Mouse (Mus musculus) midbrain, embryonic 14.5 days (tissue): ENCODE data around the gene Slc9a6. TPM values are rescaled to one million over a fixed set of nuclear protein-coding genes. Genes with fewer than 3 reads are reported as not detected.

ENCODE experiments used
- ATAC-seq: fragments of 200-750 bp; cut with Nextera tagmentation; 2 replicates; pipeline ENCODE4 v1.8.0; 2017; ENCODE audit warnings: moderate number of reproducible peaks, moderate library complexity; ENCODE audit not compliant: low FRiP score, low TSS enrichment
- DNase-seq: peaks from one replicate; pipeline ENCODE4 v3.0.0-alpha.2; 2015
- H3K27ac ChIP-seq: fragments of 300-500 bp; sonication (generic); replicated peaks from 2 replicates; pipeline ENCODE4 v1.5.1; 2014; ENCODE audit warnings: mild to moderate bottlenecking, low read depth, low read length, moderate library complexity
- H3K27me3 ChIP-seq: fragments of 300-500 bp; sonication (generic); 2 replicates; pipeline ENCODE4 v1.6.1; 2014; ENCODE audit warnings: low read length, control low read depth, mixed read lengths; ENCODE audit not compliant: control insufficient read depth, insufficient read depth
- H3K36me3 ChIP-seq: fragments of 300-500 bp; sonication (generic); 2 replicates; pipeline ENCODE4 v1.6.1; 2014; ENCODE audit warnings: low read length, control low read depth; ENCODE audit not compliant: control insufficient read depth, insufficient read depth
- H3K4me1 ChIP-seq: fragments of 300-500 bp; sonication (generic); 2 replicates; pipeline ENCODE4 v1.6.1; 2014; ENCODE audit warnings: mild to moderate bottlenecking, antibody characterized with exemption, low read length, control low read depth; ENCODE audit not compliant: control insufficient read depth, insufficient read depth
- H3K4me2 ChIP-seq: fragments of 300-500 bp; sonication (generic); 2 replicates; pipeline ENCODE4 v1.6.1; 2014; ENCODE audit warnings: mild to moderate bottlenecking, low read length, moderate library complexity
- H3K4me3 ChIP-seq: fragments of 300-500 bp; sonication (generic); replicated peaks from 2 replicates; pipeline ENCODE4 v1.5.1; 2014; ENCODE audit warnings: low read depth, low read length
- H3K9ac ChIP-seq: fragments of 300-500 bp; sonication (generic); replicated peaks from 2 replicates; pipeline ENCODE4 v1.6.1; 2014; ENCODE audit warnings: mild to moderate bottlenecking, low read length, moderate library complexity
- H3K9me3 ChIP-seq: fragments of 300-500 bp; sonication (generic); 2 replicates; pipeline ENCODE4 v1.6.1; 2016; ENCODE audit warnings: low read length, control low read depth, mixed read lengths; ENCODE audit not compliant: control insufficient read depth
- WGBS: fragments of 180-500 bp; shearing (Covaris S2); extraction: QIAGEN DNeasy Blood & Tissue Kit; methylation state at CpG from one replicate; pipeline ENCODE4 v1.1.7; 2014; 5-methylcytosine and 5-hydroxymethylcytosine counted together
- microRNA-seq: library from miRNA; unstranded; fragments of <30 nt; microRNA quantifications from one replicate; pipeline ENCODE4, GENCODE M21; 2016
- polyA plus RNA-seq: library from polyadenylated mRNA; unstranded; fragments of >200 nt; fragmentation: Nextera tagmentation; extraction: Ambion mirVana; gene quantifications from 2 replicates; pipeline ENCODE4 v1.2.1, GENCODE M21; 2014

Gene Slc9a6
- polyA plus RNA-seq, 1 experiment from 2014 or later, result 48.7 TPM

GRCm38 (mm10) chrX:56703965-56704562 is 94.5 kb downstream of the Slc9a6 start:
- Histone ChIP-seq H3K9ac (no peak overlapping the region), H3K4me3 (no peak overlapping the region), H3K36me3 (no peaks in the 10 kb centered on the region), H3K4me2 (no peak overlapping the region), H3K4me1 (no peaks in the 10 kb centered on the region), H3K27ac (no peak overlapping the region), H3K9me3 (no peaks in the 10 kb centered on the region), H3K27me3 (no peaks in the 10 kb centered on the region)
- no peak for DNase-seq
- 81% methylated on average over 8 of the region's 8 CpGs for WGBS
- ATAC-seq, result no peak

- no peak overlapping the region for H3K27ac ChIP-seq
- WGBS, result 82% methylated on average over 6 of the region's 6 CpGs
- H3K4me2 ChIP-seq, result no peak overlapping the region
Measured at GRCm38 (mm10) chrX:56708592-56709370, 99.2 kb downstream of the Slc9a6 start.

GRCm38 (mm10) chrX:56710522-56710921 is 101.0 kb downstream of the Slc9a6 start:
- H3K4me3 ChIP-seq, result no peak overlapping the region
- no peak overlapping the region for H3K9ac ChIP-seq
- 97% methylated on average over 1 of the region's 1 CpGs for WGBS
- H3K27me3 ChIP-seq, result no peaks in the 10 kb centered on the region
- H3K27ac ChIP-seq, result no peak overlapping the region
- H3K9me3 ChIP-seq, result no peaks in the 10 kb centered on the region
- no peak for DNase-seq
- no peaks in the 10 kb centered on the region for H3K4me1 ChIP-seq
- no peak overlapping the region for H3K4me2 ChIP-seq
- ATAC-seq, result no peak
- H3K36me3 ChIP-seq, result no peaks in the 10 kb centered on the region

More at GRCm38 (mm10) chrX:56708592-56709370, 99.2 kb downstream of the Slc9a6 start:
- Histone ChIP-seq H3K9ac (no peak overlapping the region), H3K4me1 (no peaks in the 10 kb centered on the region), H3K4me3 (no peak overlapping the region), H3K9me3 (no peaks in the 10 kb centered on the region), H3K36me3 (no peaks in the 10 kb centered on the region), H3K27me3 (no peaks in the 10 kb centered on the region)
- no peak for ATAC-seq
- no peak for DNase-seq

GRCm38 (mm10) chrX:56712666-56713065 is 103.1 kb downstream of the Slc9a6 start:
- no peak for DNase-seq
- Histone ChIP-seq H3K36me3 (no peaks in the 10 kb centered on the region), H3K9me3 (no peaks in the 10 kb centered on the region), H3K4me1 (no peaks in the 10 kb centered on the region), H3K9ac (no peak overlapping the region), H3K27me3 (no peaks in the 10 kb centered on the region), H3K4me2 (no peak overlapping the region), H3K4me3 (no peak overlapping the region), H3K27ac (no peak overlapping the region)
- WGBS, result 72% methylated on average over 1 of the region's 1 CpGs
- ATAC-seq, result no peak

Small RNA genes lying within 50 kb of the gene (microRNA-seq; reads per million reads assigned to microRNA genes)
- gene Mir5116, result not detected

Other genes with a start within 250 kb of the Slc9a6 start
- 22.9 and 32.6 TPM in 2 replicates for gene Smim10l2a, start 235.2 kb upstream of the Slc9a6 start, polyA plus RNA-seq
- gene Gm2174, start 161.8 kb upstream of the Slc9a6 start, polyA plus RNA-seq, result 1.5 and 1.9 TPM in 2 replicates
- 21.0 and 22.0 TPM in 2 replicates for gene Ints6l, start 154.9 kb upstream of the Slc9a6 start, polyA plus RNA-seq
- gene Gm10477, start 85.0 kb upstream of the Slc9a6 start, polyA plus RNA-seq, result not detected in 2 replicates
- gene Gm648, start 60.2 kb upstream of the Slc9a6 start, polyA plus RNA-seq, result not detected in 2 replicates
- 50.4 and 66.9 TPM in 2 replicates for gene Mmgt1, start 11.7 kb upstream of the Slc9a6 start, polyA plus RNA-seq
- 156 and 171 TPM in 2 replicates for gene Fhl1, start 122.0 kb downstream of the Slc9a6 start, polyA plus RNA-seq
- 0.22 and 0.66 TPM in 2 replicates for gene Map7d3, start 212.6 kb downstream of the Slc9a6 start, polyA plus RNA-seq